Mouse (Mus musculus): Measurements from ENCODE around the gene Oxsr1. TPM values are rescaled to one million over a fixed set of nuclear protein-coding genes. Genes with fewer than 3 reads are reported as not detected.
A peak's percentile ranks its signal among the peaks of the same experiment; 100 is the strongest.
"Not testable (repeated sequence)": the region's sequence is repeated elsewhere in the genome, so short reads cannot be mapped to it uniquely, and the experiment has no call there.

Oxsr1 gene
- polyA plus RNA-seq (2012; rRNA removed): 19.3 and 19.4 TPM in 2 replicates

DNA sequence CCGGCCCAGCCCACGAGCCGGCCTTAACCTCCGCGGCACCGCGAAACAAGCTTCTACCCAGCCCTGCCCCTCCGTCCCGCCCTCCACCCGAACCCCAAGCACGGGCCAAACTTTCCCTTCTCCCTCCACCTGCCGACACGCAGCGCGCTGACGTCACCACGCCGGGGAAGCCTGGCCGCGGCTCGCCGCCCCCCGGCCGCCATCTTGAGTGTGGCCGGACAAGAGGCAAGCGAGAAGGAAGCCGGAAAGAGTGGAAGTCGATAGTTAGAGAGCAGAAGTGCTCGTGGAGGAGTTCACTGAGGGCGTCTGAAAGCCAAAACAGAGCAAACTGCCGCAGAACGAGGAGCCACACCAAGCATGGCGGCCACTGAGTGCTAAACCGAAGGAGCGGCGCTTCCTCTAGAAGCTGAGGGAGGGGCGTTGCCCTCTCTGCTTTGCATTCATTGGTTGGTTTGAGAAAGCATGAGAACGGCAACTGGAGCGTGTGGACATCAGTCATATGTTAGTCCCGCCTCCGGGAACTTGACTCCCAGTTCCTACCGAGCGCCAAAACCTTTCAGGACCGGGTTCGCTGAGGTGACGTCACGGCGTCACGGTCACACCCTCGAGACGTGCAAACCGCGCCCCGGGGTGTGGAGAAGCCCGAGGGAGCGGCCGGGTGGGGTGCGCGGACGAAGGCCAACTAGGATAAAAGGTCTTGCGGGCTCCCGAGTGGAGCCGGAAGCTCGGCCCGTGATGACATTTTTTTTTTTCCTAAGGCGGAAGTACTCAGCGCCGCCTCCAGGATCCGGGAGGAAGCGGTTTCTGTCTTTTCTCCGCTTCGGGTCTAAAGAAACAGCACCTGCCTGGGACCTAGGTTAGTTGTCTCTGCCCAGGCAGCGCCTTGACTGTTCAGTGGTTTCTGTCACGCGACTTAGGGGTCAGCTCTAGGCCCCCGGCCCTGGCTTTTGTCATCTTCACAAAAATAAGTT, at the start of gene Oxsr1:
Oxsr1 (minus strand) TSS at position 139 of the 971 bp plus-strand sequence.
- peak; percentile 94 for DNase-seq (ENCODE audit: low read depth)

DNA sequence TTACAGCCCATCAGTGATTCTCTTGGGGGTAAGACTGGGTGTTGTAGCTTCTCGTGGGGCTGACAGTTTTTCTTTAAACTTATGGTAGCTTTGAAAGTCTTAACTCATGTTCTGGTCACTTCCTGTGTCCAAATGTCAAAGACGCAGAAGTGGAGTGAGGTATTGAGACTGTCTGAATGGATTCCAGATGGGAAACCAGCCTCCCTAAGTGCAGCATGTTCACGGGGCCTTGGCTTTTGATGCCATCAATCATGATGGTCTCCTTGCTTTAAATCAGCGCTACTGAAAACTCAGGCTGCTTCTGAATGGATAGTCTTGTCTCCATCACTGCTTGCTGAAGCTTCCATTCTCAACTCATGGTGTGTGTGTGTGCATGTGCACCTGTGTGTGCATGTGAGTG, 49.0 kb upstream of the Oxsr1 start:
- no peak for DNase-seq (ENCODE audit: low read depth)

DNA sequence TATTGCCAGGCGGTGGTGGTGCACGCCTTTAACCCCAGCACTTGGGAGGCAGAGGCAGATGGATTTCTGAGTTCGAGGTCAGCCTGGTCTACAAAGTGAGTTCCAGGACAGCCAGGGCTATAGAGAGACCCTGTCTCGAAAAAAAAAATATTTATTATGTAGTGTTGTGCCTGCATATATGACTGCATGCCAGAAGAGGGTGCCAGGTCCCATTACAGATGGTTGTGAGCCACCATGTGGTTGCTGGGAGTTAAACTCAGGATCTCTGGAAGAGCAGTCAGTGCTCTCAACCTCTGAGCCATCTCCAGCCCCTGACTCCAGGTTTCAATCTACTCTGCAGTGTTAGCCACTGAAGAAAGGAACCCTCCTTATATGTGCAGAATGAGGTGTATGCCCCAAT, 48.5 kb upstream of the Oxsr1 start:
- not testable (repeated sequence) for DNase-seq (ENCODE audit: low read depth)

DNA sequence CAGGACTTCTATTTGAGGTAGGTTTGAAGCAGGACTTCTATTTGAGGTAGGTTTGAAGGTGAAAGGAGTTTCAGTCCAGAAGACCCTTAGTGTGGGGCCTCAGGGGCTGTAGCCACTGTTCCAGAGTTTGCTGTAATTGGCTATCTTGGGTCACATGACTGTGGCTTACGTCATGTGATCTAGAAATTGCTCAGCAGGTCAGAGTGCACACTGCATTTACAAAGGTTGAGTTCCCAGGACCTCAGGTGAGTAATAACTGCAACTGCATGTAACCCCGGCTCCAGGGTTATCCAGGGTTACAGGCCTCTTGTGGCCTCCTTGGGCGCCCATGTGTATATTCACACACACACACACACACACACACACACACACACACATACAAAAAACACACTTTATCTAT, 46.1 kb upstream of the Oxsr1 start:
- DNase-seq (ENCODE audit: low read depth): no peak

DNA sequence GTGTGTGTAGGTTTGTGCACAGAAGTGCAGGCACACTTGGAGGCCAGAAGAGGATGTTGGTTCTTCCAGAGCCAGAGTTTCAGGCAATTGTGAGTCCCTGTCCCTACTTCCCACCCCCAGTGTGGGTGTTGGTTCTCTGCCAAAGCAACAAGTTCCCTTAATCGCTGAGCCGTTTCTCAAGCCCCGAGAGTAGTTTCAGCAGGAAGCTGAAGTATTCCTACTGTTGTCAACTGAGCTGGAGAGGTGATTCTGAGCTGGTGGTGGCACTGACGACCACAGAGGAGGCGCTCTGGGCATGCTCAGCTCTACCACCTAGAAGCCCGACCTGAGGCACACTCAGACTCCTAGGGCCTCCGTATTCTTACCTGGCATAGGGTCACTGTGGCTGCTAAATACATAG, 43.1 kb upstream of the Oxsr1 start, which contains the start of gene Slc22a14:
Slc22a14 (minus strand) TSS at position 270 of the 400 bp plus-strand sequence.
- no peak for DNase-seq (ENCODE audit: low read depth)

DNA sequence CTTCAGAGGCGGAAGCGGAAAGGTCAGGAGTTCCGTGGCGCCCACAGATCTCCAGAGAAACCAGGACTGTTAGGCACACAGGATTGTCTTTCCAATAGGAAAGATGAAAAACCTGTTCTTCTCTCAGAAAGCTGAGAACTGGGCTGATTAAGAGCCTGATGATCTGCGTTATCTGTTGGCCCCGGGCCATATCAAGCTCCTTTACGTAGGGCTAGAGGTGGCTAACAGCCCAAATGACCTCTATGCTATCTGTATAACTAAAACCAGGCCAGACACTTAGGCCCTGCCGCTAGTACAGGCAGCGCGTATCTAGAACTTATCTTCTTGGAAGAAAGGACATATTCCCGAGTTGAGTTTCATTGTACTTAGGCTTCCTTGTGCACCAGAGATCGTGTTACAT, 41.0 kb upstream of the Oxsr1 start:
- no peak for DNase-seq (ENCODE audit: low read depth)

DNA sequence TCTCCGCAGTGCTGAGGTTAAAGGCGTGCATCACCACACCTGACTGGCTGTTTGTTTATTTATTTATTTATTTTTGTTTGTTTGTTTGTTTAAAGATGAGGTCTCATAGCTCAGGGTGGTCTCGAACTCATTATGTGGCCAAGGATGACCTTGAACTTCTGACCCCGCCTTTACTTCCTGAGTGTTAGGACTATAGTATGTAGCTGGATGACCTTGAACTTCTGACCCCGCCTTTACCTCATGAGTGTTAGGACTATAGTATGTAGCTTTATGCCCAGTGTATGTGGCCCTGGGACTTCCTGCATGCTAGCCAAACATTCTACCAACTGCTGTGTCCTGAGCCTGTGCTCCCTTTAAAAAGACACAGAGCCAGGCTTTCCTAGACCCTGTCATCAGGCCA, 39.2 kb upstream of the Oxsr1 start:
- no peak for DNase-seq (ENCODE audit: low read depth)

DNA sequence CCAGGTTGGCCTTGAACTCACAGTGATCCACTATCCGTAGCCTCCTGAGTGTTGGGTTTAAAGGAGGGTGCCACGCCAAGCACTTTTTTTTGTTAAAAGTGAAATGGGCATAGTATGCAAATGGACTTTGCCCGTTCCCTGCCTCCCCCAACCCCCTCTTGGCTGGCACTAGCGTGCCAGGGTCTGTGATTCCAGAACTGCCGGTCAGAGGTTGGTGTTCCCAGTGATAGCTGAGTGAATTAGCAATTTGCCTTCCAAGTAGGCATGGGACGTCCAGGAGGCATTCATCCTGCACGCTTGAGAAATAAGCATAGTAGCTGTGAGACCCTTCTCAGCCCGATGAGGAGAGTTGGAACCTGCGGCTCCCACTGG, 35.8 kb upstream of the Oxsr1 start:
- no peak for DNase-seq (ENCODE audit: low read depth)

DNA sequence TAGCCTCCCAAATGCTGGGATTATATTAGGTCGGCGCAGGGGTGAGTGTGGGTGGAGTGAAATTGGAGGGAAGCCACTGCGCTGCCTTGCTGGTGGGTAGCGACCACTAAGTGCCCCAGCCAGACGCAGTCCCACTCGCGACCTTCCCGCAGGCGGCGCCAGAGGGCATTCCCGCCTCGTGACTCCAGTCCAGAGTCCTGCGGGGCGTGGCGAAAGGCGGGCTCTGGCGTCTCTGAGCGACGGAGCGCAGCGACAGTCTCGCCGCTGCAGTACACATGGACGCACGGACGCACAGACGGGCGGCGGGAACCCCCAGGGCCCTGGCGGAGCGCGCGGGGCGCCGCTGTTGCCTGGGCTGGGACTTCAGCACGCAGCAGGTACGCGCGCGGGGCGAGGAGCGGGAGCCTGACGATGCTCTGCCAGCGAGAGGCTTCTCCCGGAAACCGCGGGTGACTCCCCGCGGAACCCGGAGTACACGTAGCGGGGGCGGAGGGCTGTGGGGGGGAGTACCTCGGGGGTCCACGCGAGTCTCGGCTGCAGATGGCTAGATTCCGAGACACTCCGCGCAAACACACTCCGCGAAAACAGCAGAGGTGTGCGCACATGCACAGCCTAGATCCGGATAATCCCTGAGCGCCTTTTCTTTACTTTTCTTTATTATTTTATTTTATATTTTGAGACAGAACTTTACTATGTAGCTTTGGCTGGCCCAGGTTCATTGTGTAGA, 35.3 kb upstream of the Oxsr1 start, which contains the start of gene Xylb:
Xylb (plus strand) TSS at position 51 of the 727 bp plus-strand sequence.
- DNase-seq (ENCODE audit: low read depth): no peak

DNA sequence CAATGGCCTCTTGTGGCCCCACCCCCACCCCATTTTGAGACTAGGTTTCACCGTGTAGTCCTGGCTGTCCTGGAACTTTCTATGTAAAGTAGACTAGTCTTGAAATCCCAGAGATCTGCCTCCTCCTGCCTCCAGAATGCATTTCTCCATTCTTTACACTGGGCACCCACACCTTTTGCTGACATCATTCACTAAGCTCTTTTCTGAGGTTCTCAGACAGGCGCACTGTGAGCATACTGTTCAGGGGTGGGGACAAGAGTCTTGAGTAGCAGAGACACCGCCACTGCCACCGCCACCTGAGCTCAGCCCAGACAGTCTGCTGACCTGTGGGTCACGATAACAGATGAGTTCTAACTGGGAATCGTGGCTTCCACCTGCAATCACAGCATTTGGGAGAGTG, 33.7 kb upstream of the Oxsr1 start:
- no peak for DNase-seq (ENCODE audit: low read depth)

DNA sequence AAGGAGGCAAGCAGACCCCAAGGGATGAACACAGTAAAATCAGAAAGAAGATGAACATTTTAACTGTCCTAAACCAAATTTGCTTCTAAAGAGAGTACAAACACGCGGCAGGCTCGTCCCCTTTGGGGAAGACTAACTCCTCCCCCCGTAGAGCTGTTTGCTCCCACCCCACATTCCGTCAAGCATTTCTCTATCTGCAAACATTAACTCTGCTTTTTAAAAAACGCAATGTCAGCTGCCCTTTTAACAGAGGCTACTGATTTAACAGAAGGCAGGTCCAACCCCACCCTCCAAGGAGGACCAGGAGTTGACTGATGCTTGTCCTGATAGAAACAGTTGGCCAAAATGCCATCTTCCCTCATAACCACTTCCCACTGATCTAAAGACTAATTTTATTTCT, 31.7 kb upstream of the Oxsr1 start:
- DNase-seq (ENCODE audit: low read depth): no peak

DNA sequence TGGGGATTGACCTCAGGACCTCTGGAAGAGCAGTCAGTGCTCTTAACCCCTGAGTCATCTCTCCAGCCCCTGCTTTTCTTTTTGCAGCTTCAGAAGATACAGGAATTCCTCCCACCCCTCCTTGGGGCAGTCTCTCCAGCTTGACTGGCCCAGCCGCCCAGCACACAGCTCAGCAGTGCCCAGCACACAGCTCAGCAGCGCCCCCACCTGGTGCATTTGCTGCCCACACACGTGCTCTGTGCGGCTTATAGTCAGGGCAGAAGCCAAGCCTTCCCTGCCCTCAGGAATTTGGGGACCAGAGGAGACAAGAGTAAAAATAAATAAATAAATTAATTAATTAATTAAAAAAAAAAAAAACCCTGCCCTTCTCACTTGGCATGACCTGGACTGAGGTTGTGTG, 29.8 kb upstream of the Oxsr1 start:
- DNase-seq (ENCODE audit: low read depth): no peak

DNA sequence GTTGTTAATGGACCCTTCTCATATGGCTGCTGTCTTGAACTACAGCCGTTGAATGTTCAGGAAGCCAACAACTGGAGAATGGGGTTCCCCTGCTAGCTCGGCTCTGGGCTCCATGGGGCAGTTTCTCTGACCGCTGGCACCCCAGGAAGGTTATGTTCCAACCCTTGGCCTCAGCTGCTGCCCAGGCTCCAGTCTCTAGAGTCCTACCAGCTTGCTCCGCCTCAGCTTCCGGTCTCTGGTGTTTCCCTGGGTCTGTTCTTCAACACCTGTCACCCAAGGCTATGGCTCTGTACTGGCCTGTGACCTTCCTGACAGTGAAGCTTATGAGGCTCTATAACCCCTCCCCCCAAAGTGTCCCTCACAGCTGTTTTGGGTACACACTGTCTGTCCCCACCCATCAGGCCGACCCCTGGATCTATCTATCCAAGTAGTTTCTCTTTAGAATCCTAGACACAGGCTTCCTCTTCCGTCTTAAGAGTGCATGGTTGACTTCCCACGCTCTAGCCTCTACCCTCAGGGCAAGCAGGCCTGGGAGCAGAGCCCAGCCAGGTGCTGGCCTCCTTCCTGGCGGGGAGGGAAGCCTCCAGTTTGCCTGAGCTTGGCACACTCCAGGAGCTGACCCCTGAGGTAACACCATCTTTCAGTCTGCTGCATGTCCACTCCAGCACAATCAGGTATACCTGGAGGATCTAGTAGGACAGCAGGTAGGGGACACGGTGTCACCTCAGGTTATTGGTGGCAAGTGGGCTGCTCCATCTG, 28.9 kb upstream of the Oxsr1 start:
- DNase-seq (ENCODE audit: low read depth): no peak

DNA sequence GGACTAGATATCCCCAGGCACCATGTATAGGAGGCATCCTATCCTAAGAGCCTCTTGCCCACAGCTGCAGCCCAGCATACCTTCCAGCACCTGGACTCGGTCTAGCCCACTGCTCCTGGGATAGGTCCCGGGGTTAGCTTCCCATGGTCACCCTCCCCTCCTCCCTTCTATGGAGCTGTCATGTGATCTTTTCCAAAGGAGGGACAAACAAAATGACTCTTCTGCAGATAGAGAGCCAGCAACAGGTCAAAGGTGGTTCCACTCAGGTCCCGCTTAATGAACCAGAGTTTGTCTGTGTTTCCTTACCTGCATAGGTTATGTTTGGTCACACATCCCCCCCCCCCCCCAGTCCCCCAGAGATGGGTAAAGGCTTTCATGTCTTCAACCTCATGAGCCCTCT, 28.3 kb upstream of the Oxsr1 start:
- no peak for DNase-seq (ENCODE audit: low read depth)

DNA sequence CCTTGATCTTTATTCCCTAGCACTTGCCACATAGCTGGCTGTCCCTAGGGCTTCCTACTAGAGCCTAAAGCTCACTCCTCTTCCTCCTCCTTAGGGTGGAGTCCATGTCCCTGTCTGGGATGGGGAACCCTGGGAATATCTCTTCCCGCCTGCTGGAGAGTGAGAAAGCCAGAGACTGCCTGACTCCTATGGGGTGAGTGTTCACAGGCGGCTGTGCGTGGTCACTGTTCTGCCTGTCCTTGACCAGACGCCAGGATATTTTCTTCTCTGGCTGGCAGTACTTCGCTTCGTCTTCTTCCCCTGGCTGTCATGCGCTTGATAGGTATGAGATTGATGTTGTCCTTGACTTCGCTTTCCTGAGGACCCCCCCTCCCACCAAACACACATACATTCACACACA, 24.1 kb upstream of the Oxsr1 start:
- no peak for DNase-seq (ENCODE audit: low read depth)

DNA sequence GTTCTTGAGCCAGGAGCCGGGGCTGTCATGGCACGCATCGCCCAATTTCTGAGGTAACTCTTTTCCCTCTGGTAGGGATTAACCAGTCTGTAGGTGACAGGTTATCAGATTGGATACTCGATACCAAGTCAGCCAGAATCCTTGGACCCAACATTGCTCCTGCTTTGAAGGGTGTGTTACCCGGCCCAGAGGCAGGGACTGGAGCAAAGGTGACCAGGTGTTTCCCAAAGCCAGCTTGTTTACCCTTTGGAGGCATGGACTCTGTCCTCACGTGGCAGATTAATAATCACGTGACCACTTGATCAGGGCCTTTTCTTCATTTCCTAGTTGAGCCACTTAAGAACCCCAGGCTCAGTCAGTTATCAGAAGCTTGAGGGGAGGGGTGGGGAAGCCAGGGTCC, 20.5 kb upstream of the Oxsr1 start:
- no peak for DNase-seq (ENCODE audit: low read depth)

DNA sequence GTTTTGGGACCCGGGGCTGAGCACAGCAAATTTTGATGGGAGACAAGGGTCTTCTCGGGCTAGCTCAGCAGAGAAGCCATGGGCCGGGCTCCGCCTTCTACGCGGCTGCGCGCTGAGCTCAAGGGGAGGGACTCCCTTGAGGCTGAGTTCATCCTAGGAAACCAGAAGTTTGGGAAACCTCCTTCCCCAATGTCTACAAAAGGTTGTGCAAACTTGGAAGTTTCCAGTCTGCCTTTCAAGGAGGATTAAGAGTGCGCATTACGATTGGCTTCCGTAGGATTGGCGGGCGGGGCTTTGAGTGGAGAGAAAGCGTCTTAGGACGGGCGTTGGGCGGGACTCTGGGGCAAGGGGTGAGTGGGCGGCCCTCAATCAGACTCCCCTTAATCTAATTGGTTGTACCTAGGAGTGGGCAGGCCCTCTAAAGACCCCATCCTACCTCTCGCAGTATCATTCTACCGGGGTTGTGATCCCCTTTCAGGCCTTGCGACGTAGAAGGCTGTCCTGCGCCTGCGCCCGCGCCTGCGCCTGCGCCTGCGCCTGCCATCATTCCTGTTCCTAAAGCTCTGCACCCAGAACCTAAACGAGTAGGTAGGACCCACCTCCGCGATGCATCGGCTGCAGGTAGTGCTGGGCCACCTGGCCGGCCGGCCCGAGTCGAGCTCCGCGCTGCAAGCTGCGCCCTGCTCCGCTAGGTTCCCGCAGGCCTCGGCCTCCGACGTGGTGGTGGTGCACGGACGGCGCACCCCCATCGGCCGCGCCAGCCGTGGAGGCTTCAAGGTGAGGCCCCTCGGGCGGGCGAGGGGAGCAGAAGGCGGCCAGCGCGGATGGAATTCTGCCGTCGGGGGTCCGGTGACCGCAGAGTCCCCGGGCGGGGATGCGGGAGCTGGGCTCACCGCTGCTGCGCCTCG, 18.9 kb upstream of the Oxsr1 start, which contains the start of gene Myd88:
Myd88 (minus strand) TSS at position 503 of the 908 bp plus-strand sequence.
- peak; percentile 100 for DNase-seq (ENCODE audit: low read depth)

DNA sequence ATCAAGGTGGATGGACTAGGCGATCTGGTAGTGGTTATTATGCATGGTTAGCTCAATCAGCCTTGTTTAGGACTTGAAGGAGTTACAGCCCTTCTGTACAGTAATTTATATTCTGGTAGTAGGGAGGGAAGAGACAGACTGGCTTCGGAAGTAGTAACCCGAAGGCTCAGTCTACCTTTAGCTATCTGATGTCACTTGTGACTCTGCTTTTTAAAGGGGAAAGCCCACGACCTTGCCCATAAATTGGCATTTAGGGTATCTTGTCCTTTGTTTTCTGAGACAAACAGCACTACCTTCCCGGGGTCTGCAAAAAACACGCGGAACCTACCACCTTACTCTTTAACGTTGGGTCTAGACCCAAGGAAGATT, 18.0 kb upstream of the Oxsr1 start:
- DNase-seq (ENCODE audit: low read depth): no peak

DNA sequence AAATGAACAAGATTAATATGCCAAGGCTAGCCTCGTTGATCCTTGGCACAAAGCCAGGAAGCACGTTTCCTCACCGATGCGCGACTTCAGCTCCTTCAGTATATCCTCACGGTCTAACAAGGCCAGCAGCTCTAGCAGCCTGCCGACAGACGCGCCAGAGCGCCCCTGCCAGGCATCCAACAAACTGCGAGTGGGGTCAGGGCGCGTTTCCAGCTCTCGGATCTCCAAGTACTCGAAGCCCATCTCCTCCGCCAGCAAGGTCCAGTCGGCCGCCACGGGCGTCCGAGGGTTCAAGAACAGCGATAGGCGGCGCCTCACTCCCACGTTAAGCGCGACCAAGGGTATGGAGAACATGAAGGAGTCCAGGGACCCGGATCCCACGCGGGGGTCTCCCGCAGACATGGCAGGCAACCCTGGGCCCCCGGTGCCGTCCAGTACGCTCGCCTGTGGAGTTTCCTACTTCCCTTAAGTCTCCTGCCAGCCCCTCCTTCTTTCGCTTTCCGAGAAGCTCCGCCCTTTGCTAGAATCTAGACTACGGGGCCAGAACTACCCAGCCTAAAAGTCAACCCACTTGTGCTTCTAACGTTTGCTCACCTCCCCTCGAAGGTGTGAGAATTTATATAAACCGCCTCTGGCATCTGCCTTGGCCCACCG, 17.5 kb upstream of the Oxsr1 start, which contains the start of gene Acaa1a:
Acaa1a (plus strand) TSS at position 119 of the 654 bp plus-strand sequence.
- no peak for DNase-seq (ENCODE audit: low read depth)

DNA sequence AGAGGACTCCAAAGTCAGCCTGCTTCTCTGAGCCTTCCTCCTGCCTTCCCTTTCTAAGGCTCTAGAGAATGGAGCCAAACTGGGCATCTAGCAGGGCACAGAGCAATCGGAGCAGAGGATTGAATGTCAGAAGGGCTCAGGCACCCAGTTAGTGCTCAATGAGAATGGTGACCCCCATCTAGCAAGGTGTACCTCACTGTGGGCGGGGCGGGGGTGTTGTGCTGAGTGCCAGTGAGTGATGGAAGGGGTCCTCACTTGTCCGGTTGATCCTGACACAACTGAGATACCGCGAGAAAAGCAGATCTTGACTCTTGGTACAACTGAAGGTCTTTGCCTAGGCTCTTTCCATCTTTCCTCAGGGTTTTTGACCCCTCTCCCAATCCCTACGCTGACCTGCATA, 16.9 kb upstream of the Oxsr1 start:
- DNase-seq (ENCODE audit: low read depth): no peak

Measured in gonadal fat pad, adult 2 months (tissue).